Mouse (Mus musculus) adrenal gland, postnatal 10 days (tissue): Measurements from ENCODE around the gene Lamc3. TPM values are rescaled to one million over a fixed set of nuclear protein-coding genes. Genes with fewer than 3 reads are reported as not detected.

Experiments
- DNase-seq: peaks from one replicate; pipeline ENCODE4 v3.0.0; 2021; ENCODE audit warnings: mixed read lengths
- total RNA-seq, 2 experiments: library from RNA; stranded (reverse); gene quantifications; 2 replicates each; pipeline ENCODE4 v1.2.3; 2021

The Lamc3 gene
- total RNA-seq, 2 experiments from 2014 or later = 11.3 to 11.4 TPM

- DNase-seq = no peak
These were observed 87.8 kb downstream of the Lamc3 start for GRCm38 (mm10) chr2:31974809-31975371.

DNA sequence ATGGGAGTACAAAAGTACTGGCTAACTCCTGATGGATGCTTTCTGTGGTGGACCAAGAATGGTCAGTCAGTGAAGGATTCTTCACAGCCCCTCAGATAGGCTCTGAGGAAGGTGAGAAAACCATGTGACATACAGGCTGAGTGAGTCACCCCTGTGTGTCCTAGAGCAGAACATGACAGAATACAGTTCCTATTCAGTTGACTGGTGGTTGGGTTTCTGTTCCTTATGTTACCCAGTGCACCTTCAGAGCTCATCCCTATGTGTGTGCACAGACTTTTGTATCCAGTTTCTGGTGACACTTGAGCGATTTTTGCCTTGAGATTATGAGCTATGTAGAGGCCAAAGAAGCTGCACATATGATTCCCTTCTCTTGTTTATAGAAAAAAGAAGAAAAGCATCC lies 100.7 kb downstream of the Lamc3 start:
- no peak for DNase-seq

DNA sequence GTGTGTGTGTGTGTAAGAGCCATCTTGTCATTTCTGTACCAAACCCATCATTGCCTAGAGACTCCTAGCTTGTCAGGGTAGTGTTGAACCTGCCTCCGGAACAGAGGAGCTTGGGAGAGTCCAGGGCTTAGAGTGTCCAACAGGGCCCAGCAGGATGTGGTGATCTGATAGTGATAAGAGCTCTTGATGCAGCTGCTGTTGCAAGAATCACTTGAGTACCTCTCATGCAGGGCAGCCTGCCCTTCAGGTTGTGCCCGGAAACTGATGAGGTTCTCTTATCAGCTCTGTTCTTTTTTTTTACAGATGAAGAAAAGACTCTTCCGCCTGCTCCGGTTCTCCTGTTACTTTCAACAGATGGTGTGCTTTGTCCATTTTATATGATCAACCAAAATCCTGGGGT lies 103.9 kb downstream of the Lamc3 start:
- DNase-seq = no peak

DNA sequence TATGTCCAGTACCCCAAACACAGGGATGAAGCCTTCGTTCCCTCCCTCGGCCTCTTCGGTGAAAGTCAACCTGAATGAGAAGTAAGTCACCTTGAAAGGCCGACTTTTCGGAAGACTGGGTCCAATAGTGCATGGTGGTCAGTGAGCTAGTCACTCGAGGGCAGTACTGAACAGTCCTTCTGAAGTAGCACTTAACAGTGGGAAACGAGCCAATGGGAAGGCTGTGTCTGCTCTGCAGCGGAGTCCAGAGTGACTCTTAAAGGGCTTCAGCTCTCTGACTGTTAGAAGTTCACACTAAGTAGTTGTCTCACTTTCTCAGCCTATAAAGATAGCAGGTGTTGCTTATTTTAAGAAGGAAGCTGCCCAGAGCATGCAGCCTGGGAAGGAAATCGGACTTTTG lies 107.8 kb downstream of the Lamc3 start:
- DNase-seq = no peak

DNA sequence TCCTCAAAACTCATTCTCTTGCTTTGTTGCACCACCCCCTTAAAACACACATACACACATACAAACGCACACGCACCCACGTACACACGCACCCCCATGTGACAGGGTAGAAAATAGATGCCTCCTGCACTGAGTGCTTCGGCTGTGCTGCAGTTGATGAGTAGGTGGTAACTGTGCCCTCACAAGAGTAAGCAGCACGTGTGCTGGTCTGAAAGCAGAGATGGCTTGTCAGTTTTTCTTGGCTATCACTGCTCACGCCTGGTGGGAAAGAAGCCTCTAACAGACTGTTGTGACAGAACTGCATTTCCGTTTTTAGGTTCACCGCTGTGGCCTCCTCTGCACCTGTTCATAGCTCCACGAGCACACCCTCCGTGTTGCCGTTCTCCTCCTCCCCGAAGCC lies 109.0 kb downstream of the Lamc3 start:
- no peak for DNase-seq

Other genes starting within 250 kb of the Lamc3 start
- not detected for gene Prdm12, start 247.3 kb upstream of the Lamc3 start, total RNA-seq
- gene Exosc2, start 216.6 kb upstream of the Lamc3 start, total RNA-seq = 10 to 100 TPM; 20.9 to 23.0 TPM
- 10 to 100 TPM; 54.7 to 73.2 TPM for gene Abl1, start 198.9 kb upstream of the Lamc3 start, total RNA-seq
- not detected for gene Qrfp, start 76.7 kb upstream of the Lamc3 start, total RNA-seq
- gene Fibcd1, start 41.3 kb upstream of the Lamc3 start, total RNA-seq = under 1 TPM; 0.27 to 0.39 TPM
- 10 to 100 TPM in 1 of 2 experiments, 1 to 10 TPM in 1; 8.3 to 14.1 TPM for gene Aif1l, start 62.8 kb downstream of the Lamc3 start, total RNA-seq
- gene Nup214, start 87.1 kb downstream of the Lamc3 start, total RNA-seq = 10 to 100 TPM; 47.4 to 57.8 TPM
- gene Fam78a, start 197.6 kb downstream of the Lamc3 start, total RNA-seq = 1 to 10 TPM; 3.2 to 5.4 TPM
- gene Plpp7, start 208.2 kb downstream of the Lamc3 start, total RNA-seq = 1 to 10 TPM; 3.9 to 8.6 TPM